Mouse (Mus musculus) liver, embryonic 12.5 days (tissue): ENCODE results near the gene Snx25. TPM values are rescaled to one million over a fixed set of nuclear protein-coding genes. Genes with fewer than 3 reads are reported as not detected.

Experiments
- ATAC-seq: fragments of 200-750 bp; cut with Nextera tagmentation; 2 replicates; pipeline ENCODE4 v1.8.0; 2017; ENCODE audit warnings: moderate number of reproducible peaks, mild to moderate bottlenecking, moderate library complexity
- H3K27ac ChIP-seq: fragments of 300-500 bp; sonication (generic); 2 replicates; pipeline ENCODE4 v1.5.1; 2016; ENCODE audit warnings: mild to moderate bottlenecking
- H3K27me3 ChIP-seq: fragments of 300-500 bp; sonication (generic); replicated peaks from 2 replicates; pipeline ENCODE4 v1.6.1; 2016; ENCODE audit warnings: mild to moderate bottlenecking, moderate library complexity
- H3K36me3 ChIP-seq: fragments of 300-500 bp; sonication (generic); 2 replicates; pipeline ENCODE4 v1.6.1; 2016; ENCODE audit warnings: mild to moderate bottlenecking, moderate library complexity
- H3K4me1 ChIP-seq: fragments of 300-500 bp; sonication (generic); 2 replicates; pipeline ENCODE4 v1.6.1; 2016
- H3K4me2 ChIP-seq: fragments of 300-500 bp; sonication (generic); 2 replicates; pipeline ENCODE4 v1.6.1; 2016; ENCODE audit warnings: mild to moderate bottlenecking, moderate library complexity
- H3K4me3 ChIP-seq: fragments of 300-500 bp; sonication (generic); 2 replicates; pipeline ENCODE4 v1.5.1; 2016; ENCODE audit warnings: mild to moderate bottlenecking, moderate library complexity
- H3K9ac ChIP-seq: fragments of 300-500 bp; sonication (generic); 2 replicates; pipeline ENCODE4 v1.6.1; 2016; ENCODE audit warnings: mild to moderate bottlenecking, moderate library complexity
- H3K9me3 ChIP-seq: fragments of 300-500 bp; sonication (generic); replicated peaks from 2 replicates; pipeline ENCODE4 v1.6.1; 2016; ENCODE audit warnings: mild to moderate bottlenecking, moderate library complexity
- WGBS: fragments of 180-500 bp; shearing (Covaris S2); methylation state at CpG from one replicate; pipeline ENCODE4 v1.1.7; 2016; ENCODE audit not compliant: insufficient replicate concordance; 5-methylcytosine and 5-hydroxymethylcytosine counted together
- polyA plus RNA-seq: library from polyadenylated mRNA; unstranded; fragments of >200 nt; fragmentation: Nextera tagmentation; extraction: Ambion mirVana; gene quantifications from 2 replicates; pipeline ENCODE4 v1.2.1, GENCODE M21; 2016

Gene Snx25
- polyA plus RNA-seq, 1 experiment from 2014 or later, result 6.2 TPM

GRCm38 (mm10) chr8:46072798-46073197, 79.2 kb downstream of the Snx25 start:
- no peak overlapping the region for H3K27ac ChIP-seq
- H3K27me3 ChIP-seq, result no peaks in the 10 kb centered on the region
- H3K4me2 ChIP-seq, result no peak overlapping the region
- H3K9ac ChIP-seq, result no peak overlapping the region
- no peak overlapping the region for H3K4me3 ChIP-seq
- H3K36me3 ChIP-seq, result peaks cover 10% of the 10 kb centered on the region
- WGBS, result 78% methylated on average over 5 of the region's 5 CpGs
- H3K4me1 ChIP-seq, result no peaks in the 10 kb centered on the region
- H3K9me3 ChIP-seq, result no peaks in the 10 kb centered on the region
- ATAC-seq, result no peak

DNA sequence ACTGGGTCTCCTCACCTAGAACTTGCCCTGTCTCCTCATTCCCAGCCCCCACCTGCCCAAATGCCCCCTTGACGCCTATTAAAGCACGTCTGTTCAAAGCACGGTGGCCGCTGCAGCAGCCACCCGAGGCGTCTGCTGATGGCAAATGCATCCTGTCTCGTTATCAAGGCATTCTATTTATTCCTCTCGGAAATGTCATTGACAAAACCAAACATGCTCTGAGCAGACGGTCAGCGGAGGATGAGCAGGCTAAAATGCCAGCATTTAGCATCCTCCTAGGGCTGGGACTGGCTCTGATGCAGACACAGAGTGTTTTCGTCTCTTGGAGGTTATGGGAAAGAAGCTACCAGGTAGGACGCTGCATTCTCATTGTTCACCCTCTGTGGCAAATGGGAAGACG, 111.7 kb downstream of the Snx25 start:
- no peak for ATAC-seq
- 73% methylated on average over 13 of the region's 13 CpGs for WGBS
- H3K4me1 ChIP-seq, result no peaks in the 10 kb centered on the region
- H3K36me3 ChIP-seq, result peaks cover 32% of the 10 kb centered on the region
- H3K27ac ChIP-seq, result no peak overlapping the region
- no peak overlapping the region for H3K4me2 ChIP-seq
- no peaks in the 10 kb centered on the region for H3K9me3 ChIP-seq
- H3K9ac ChIP-seq, result no peak overlapping the region
- H3K4me3 ChIP-seq, result no peak overlapping the region
- no peaks in the 10 kb centered on the region for H3K27me3 ChIP-seq

DNA sequence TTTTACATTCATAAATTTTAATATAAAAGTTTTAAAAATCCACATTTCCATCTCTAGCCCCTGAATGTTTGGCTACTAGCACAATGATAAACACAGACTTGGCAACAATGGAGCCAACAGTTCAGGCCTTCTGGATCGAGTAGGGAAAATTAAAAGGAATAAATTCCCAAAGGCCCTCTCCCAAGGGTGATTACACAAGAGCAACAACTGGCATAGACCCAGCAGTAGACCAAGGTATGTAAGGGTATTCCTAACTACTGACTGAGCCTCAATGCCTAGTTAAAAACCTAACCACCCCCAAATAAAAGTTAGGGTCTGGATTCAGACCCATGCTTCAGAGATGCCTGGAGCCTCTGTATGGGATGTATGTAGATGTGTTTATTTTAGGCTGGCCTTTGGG, 112.3 kb downstream of the Snx25 start:
- no peak overlapping the region for H3K27ac ChIP-seq
- no peak overlapping the region for H3K4me2 ChIP-seq
- H3K9me3 ChIP-seq, result no peaks in the 10 kb centered on the region
- peaks cover 37% of the 10 kb centered on the region for H3K36me3 ChIP-seq
- no peak overlapping the region for H3K4me3 ChIP-seq
- H3K9ac ChIP-seq, result no peak overlapping the region
- 63% methylated on average over 1 of the region's 1 CpGs for WGBS
- no peaks in the 10 kb centered on the region for H3K4me1 ChIP-seq
- no peak for ATAC-seq
- no peaks in the 10 kb centered on the region for H3K27me3 ChIP-seq

DNA sequence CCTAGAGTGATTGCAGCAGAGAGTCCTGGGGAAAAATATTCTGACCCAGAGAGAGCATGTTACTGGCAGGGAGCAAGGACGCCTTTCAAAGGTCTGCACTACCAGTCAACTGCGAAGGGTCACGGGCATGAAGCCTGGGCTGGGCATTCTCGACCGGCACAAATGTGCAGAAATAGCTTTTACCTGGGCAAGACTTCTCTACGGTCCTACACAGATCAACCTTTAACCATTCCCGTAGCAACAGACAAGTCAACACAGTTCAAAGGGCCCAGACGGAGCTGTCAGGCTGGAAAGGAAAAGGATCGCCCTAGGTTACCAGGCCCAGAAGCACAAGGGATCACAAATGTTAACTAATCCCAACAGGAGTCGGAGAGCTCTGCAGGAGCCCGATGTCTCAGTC, 115.7 kb downstream of the Snx25 start:
- H3K9ac ChIP-seq, result no peak overlapping the region
- no peak for ATAC-seq
- no peaks in the 10 kb centered on the region for H3K27me3 ChIP-seq
- H3K36me3 ChIP-seq, result peaks cover 31% of the 10 kb centered on the region
- no peak overlapping the region for H3K27ac ChIP-seq
- no peak overlapping the region for H3K4me3 ChIP-seq
- WGBS, result 84% methylated on average over 11 of the region's 11 CpGs
- H3K9me3 ChIP-seq, result no peaks in the 10 kb centered on the region
- no peaks in the 10 kb centered on the region for H3K4me1 ChIP-seq
- no peak overlapping the region for H3K4me2 ChIP-seq

DNA sequence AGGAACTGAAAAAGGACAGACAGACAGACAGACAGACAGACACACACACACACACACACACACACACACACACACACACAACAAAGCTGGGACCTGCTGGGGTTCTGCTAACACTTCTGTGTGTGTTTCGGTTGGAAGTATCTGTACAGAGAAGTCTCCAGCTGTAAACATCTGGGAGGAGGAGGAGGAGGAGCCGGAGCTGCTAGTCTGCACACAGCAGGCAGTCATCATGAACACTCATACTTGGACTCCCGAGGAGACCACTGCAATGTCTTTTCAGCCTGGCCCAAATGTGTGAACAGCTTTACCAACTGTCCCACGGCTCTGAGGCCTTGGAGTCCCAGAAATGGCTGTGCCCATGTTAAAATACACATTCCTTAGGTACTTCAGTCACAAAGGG, 127.6 kb downstream of the Snx25 start:
- H3K4me3 ChIP-seq, result no peak overlapping the region
- H3K4me1 ChIP-seq, result no peaks in the 10 kb centered on the region
- no peaks in the 10 kb centered on the region for H3K36me3 ChIP-seq
- no peak for ATAC-seq
- no peaks in the 10 kb centered on the region for H3K9me3 ChIP-seq
- no peak overlapping the region for H3K4me2 ChIP-seq
- WGBS, result 58% methylated on average over 4 of the region's 4 CpGs
- H3K27ac ChIP-seq, result no peak overlapping the region
- no peaks in the 10 kb centered on the region for H3K27me3 ChIP-seq
- H3K9ac ChIP-seq, result no peak overlapping the region

GRCm38 (mm10) chr8:46022758-46023157, 129.2 kb downstream of the Snx25 start:
- no peaks in the 10 kb centered on the region for H3K9me3 ChIP-seq
- no peak overlapping the region for H3K4me3 ChIP-seq
- ATAC-seq, result no peak
- H3K36me3 ChIP-seq, result no peaks in the 10 kb centered on the region
- 84% methylated on average over 9 of the region's 9 CpGs for WGBS
- no peak overlapping the region for H3K4me2 ChIP-seq
- no peaks in the 10 kb centered on the region for H3K27me3 ChIP-seq
- H3K9ac ChIP-seq, result no peak overlapping the region
- no peaks in the 10 kb centered on the region for H3K4me1 ChIP-seq
- no peak overlapping the region for H3K27ac ChIP-seq

DNA sequence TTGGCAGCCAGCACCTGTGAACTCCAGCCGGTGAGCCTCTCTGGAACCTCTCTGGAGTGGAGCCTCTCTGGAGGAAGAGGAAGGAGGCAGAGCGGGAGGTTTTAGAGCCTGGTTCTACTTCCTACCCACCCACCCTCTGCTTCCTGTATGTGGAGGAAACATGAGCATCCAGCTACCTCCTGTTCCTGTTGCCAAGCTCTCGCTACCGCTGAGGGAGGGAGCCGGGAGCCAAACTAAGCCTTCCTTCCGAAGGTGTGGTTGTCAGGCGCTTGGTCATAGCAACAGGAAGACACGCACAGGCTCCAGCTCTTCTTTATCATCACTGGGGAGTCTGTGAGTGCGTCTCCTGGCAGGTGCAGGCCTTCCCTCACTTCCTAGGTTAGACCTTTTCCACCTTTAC, 129.8 kb downstream of the Snx25 start:
- WGBS, result 55% methylated on average over 9 of the region's 9 CpGs
- no peaks in the 10 kb centered on the region for H3K4me1 ChIP-seq
- no peaks in the 10 kb centered on the region for H3K9me3 ChIP-seq
- H3K27ac ChIP-seq, result no peak overlapping the region
- no peaks in the 10 kb centered on the region for H3K27me3 ChIP-seq
- no peak overlapping the region for H3K4me3 ChIP-seq
- no peak overlapping the region for H3K9ac ChIP-seq
- no peak overlapping the region for H3K4me2 ChIP-seq
- ATAC-seq, result no peak
- H3K36me3 ChIP-seq, result no peaks in the 10 kb centered on the region

- WGBS, result 17% methylated on average over 17 of the region's 17 CpGs
These were observed 140.9 kb downstream of the Snx25 start for GRCm38 (mm10) chr8:46010746-46011680.

GRCm38 (mm10) chr8:46010306-46010705, 141.7 kb downstream of the Snx25 start:
- Histone ChIP-seq H3K9me3 (no peaks in the 10 kb centered on the region), H3K4me3 (no peak overlapping the region), H3K27ac (no peak overlapping the region), H3K36me3 (no peaks in the 10 kb centered on the region), H3K27me3 (no peaks in the 10 kb centered on the region), H3K4me1 (peaks cover 11% of the 10 kb centered on the region), H3K4me2 (peak overlapping the region; percentile 44), H3K9ac (no peak overlapping the region)
- ATAC-seq, result no peak
- 45% methylated on average over 2 of the region's 2 CpGs for WGBS

More at GRCm38 (mm10) chr8:46010746-46011680, 140.9 kb downstream of the Snx25 start:
- no peak overlapping the region for H3K4me3 ChIP-seq
- peak overlapping the region; percentile 44 for H3K4me2 ChIP-seq
- H3K9ac ChIP-seq, result no peak overlapping the region; the same call in 1 of the 2 replicates
- no peaks in the 10 kb centered on the region for H3K9me3 ChIP-seq
- H3K27me3 ChIP-seq, result no peaks in the 10 kb centered on the region
- H3K4me1 ChIP-seq, result peaks cover 6% of the 10 kb centered on the region
- H3K27ac ChIP-seq, result no peak overlapping the region
- no peak for ATAC-seq
- no peaks in the 10 kb centered on the region for H3K36me3 ChIP-seq

- H3K4me2 ChIP-seq, result no peak overlapping the region
- ATAC-seq, result no peak
- no peaks in the 10 kb centered on the region for H3K9me3 ChIP-seq
- no peak overlapping the region for H3K9ac ChIP-seq
- no peak overlapping the region for H3K4me3 ChIP-seq
- no peaks in the 10 kb centered on the region for H3K27me3 ChIP-seq
- H3K4me1 ChIP-seq, result peaks cover 12% of the 10 kb centered on the region
- no peak overlapping the region for H3K27ac ChIP-seq
- 62% methylated on average over 3 of the region's 3 CpGs for WGBS
- no peaks in the 10 kb centered on the region for H3K36me3 ChIP-seq
These were observed 144.8 kb downstream of the Snx25 start for GRCm38 (mm10) chr8:46007050-46007672.

DNA sequence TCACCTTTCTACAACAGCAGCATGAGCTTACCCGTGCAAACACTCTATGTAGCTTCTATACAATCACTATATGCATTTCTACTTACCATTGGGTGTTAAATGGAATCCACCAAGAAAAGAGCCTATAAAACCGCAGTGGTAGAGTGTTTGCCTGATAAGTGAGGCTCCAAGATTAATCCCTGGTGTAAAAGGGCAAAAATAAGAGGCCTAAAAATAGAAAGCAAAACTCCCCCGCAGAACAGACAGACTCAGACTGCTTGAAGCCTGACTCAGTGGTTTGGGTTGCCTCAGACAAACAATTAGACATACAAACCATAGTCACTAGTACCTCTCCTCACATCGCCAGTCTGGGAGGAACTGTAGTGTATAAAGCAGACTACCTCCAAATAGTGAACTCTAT, 146.4 kb downstream of the Snx25 start, which contains the start of gene Ankrd37:
Gene Ankrd37 (minus strand): TSS at position 112 of the 400 bp plus-strand sequence.
- no peak for ATAC-seq
- WGBS, result 39% methylated on average over 4 of the region's 4 CpGs
- H3K4me2 ChIP-seq, result no peak within 1 kb of the TSS

More for the DNA sequence above, 146.4 kb downstream of the Snx25 start, which contains the start of gene Ankrd37:
- no peak within 1 kb of the TSS for H3K4me3 ChIP-seq
- no peaks in the 10 kb centered on the region for H3K9me3 ChIP-seq
- no peaks in the 10 kb centered on the region for H3K27me3 ChIP-seq
- H3K4me1 ChIP-seq, result peaks cover 10% of the 10 kb centered on the region
- no peak within 1 kb of the TSS for H3K27ac ChIP-seq
- no peak within 1 kb of the TSS for H3K9ac ChIP-seq
- H3K36me3 ChIP-seq, result no peaks in the 10 kb centered on the region
